Mouse (Mus musculus) gastrocnemius, adult 18-20 months (tissue): ENCODE measurements around the gene Tgif2. TPM values are rescaled to one million over a fixed set of nuclear protein-coding genes. Genes with fewer than 3 reads are reported as not detected.
"Not testable (repeated sequence)": the region's sequence is repeated elsewhere in the genome, so short reads cannot be mapped to it uniquely, and the experiment has no call there.

Experiments
- DNase-seq: peaks from one replicate; pipeline ENCODE4 v3.0.0; 2021; ENCODE audit warnings: low spot score
- total RNA-seq, 2 experiments: library from RNA; stranded (reverse); gene quantifications; 2 replicates each; pipeline ENCODE4 v1.2.3; 2021

Gene Tgif2
- total RNA-seq, 2 experiments from 2014 or later = 0.21 to 0.40 TPM

- DNase-seq = no peak
Observed at GRCm38 (mm10) chr2:156874760-156875510, 35.1 kb downstream of the Tgif2 start.

GRCm38 (mm10) chr2:156877726-156878125 lies 37.9 kb downstream of the Tgif2 start:
- no peak for DNase-seq

GRCm38 (mm10) chr2:156879541-156879940 lies 39.7 kb downstream of the Tgif2 start:
- no peak for DNase-seq

- DNase-seq = no peak
Observed at GRCm38 (mm10) chr2:156882431-156883001, 42.7 kb downstream of the Tgif2 start.

GRCm38 (mm10) chr2:156884396-156885211 lies 44.8 kb downstream of the Tgif2 start:
- DNase-seq = no peak

GRCm38 (mm10) chr2:156885666-156886065 lies 45.9 kb downstream of the Tgif2 start:
- not testable (repeated sequence) for DNase-seq

- DNase-seq = no peak
Observed at GRCm38 (mm10) chr2:156886084-156886631, 46.4 kb downstream of the Tgif2 start.

GRCm38 (mm10) chr2:156887017-156887416 lies 47.2 kb downstream of the Tgif2 start, which contains the start of gene Sla2:
TSS of gene Sla2 (minus strand) at chr2:156887192.
- no peak for DNase-seq

GRCm38 (mm10) chr2:156888490-156888889 lies 48.7 kb downstream of the Tgif2 start:
- DNase-seq = no peak

- no peak for DNase-seq
Observed at GRCm38 (mm10) chr2:156892240-156892639, 52.4 kb downstream of the Tgif2 start.

GRCm38 (mm10) chr2:156892821-156893220 lies 53.0 kb downstream of the Tgif2 start:
- no peak for DNase-seq

GRCm38 (mm10) chr2:156894496-156895265 lies 54.9 kb downstream of the Tgif2 start:
- no peak for DNase-seq

- DNase-seq = no peak
Observed at GRCm38 (mm10) chr2:156896384-156896914, 56.6 kb downstream of the Tgif2 start.

- no peak for DNase-seq
Observed at GRCm38 (mm10) chr2:156897034-156897433, 57.2 kb downstream of the Tgif2 start.

- DNase-seq = no peak
Observed at GRCm38 (mm10) chr2:156898374-156898773, 58.6 kb downstream of the Tgif2 start.

- DNase-seq = no peak
Observed at GRCm38 (mm10) chr2:156899184-156899583, 59.4 kb downstream of the Tgif2 start.

GRCm38 (mm10) chr2:156901344-156901743 lies 61.5 kb downstream of the Tgif2 start:
- no peak for DNase-seq

- DNase-seq = no peak
Observed at GRCm38 (mm10) chr2:156901883-156902282, 62.1 kb downstream of the Tgif2 start.

GRCm38 (mm10) chr2:156902411-156902810 lies 62.6 kb downstream of the Tgif2 start:
- not testable (repeated sequence) for DNase-seq

- DNase-seq = no peak
Observed at GRCm38 (mm10) chr2:156903367-156903766, 63.6 kb downstream of the Tgif2 start.
